Mouse (Mus musculus) brain, embryonic 18.5 days (tissue): Measurements from ENCODE around the gene Tmem132d.

Experiments used
- DNase-seq: peaks from one replicate; pipeline ENCODE4 v3.0.0-alpha.2; 2012; ENCODE audit warnings: low read depth, low spot score

The Tmem132d gene

GRCm38 (mm10) chr5:128407546-128407945 lies 25.3 kb downstream of the Tmem132d start:
- DNase-seq = no peak

GRCm38 (mm10) chr5:128405071-128405470 lies 27.8 kb downstream of the Tmem132d start:
- DNase-seq = no peak

GRCm38 (mm10) chr5:128404223-128404622 lies 28.7 kb downstream of the Tmem132d start:
- no peak for DNase-seq

DNA sequence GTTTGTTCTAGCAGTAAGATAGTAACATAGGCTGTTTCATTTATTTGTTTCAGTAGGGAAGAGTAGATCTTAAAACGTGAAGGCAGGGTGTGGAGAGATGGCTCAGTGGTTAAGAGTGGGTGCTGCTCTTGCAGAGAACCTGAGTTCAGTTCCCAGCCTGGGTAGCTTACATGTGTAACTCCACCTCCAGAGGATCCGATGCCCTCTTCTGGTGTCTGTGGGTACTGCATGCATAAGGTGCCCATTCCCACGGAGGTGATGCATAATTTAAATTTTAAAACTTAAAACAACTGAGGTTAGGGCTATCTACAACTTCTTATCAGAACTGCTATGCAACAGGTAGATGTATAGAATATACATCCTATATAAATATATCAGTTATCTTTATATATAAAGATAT lies 40.5 kb downstream of the Tmem132d start:
- DNase-seq = no peak

DNA sequence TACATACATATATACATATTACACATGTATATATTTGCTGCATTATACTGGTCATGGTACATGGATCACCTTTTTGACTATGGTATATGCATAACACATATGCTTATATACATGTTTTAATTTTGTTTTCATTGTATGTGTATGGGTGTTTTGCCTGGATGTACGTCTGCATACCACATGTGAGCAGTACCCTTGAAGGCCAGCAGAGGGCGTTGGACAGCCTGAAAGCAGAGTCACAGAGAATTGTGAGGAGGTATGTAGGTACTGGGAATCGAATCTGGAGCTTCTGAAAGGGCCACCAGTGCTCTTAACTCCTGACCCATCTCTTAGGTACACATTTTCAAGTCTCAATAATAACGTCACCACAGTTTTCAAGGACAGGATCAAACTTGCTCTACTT lies 43.2 kb downstream of the Tmem132d start:
- DNase-seq = no peak

DNA sequence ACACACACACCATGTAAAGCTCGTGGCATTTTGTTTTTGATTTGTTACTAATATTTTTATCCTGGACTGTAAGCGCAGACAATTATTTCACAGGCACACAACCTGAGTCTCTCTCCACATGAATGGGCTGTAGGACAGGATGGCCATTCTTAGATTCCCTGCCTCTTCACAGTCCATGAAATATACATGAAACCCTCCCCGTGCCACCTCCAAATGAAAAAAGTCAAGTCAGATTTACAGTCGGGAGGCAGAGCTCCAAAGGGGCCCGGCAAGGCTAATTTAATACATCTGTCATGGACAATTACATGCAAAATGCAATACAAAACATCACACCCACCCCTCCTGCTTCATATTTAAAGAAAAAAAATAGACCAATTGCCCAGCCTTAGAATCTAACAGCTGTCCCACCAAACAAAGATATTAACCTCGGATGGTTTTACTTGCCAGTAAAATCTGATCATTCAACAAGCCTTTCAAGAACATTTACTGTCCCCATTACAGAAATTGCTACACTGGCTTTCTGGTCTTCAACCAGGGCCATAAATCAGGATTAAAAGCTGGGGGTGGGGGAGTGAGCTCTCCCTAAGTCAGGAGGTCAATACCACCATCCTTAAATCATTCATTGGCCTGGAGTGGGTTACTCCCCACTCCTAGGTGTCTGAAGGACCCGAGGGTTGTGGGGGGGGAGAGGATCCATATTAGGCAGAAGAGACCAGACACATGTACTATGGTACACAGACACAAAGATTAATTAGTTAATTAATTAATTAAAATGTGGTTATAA lies 44.3 kb downstream of the Tmem132d start:
- DNase-seq = no peak

- DNase-seq = no peak
Measured at GRCm38 (mm10) chr5:128369814-128370213, 63.1 kb downstream of the Tmem132d start.

GRCm38 (mm10) chr5:128369111-128369510 lies 63.8 kb downstream of the Tmem132d start:
- peak; percentile 12 for DNase-seq

GRCm38 (mm10) chr5:128365261-128365985 lies 67.5 kb downstream of the Tmem132d start:
- DNase-seq = no peak

DNA sequence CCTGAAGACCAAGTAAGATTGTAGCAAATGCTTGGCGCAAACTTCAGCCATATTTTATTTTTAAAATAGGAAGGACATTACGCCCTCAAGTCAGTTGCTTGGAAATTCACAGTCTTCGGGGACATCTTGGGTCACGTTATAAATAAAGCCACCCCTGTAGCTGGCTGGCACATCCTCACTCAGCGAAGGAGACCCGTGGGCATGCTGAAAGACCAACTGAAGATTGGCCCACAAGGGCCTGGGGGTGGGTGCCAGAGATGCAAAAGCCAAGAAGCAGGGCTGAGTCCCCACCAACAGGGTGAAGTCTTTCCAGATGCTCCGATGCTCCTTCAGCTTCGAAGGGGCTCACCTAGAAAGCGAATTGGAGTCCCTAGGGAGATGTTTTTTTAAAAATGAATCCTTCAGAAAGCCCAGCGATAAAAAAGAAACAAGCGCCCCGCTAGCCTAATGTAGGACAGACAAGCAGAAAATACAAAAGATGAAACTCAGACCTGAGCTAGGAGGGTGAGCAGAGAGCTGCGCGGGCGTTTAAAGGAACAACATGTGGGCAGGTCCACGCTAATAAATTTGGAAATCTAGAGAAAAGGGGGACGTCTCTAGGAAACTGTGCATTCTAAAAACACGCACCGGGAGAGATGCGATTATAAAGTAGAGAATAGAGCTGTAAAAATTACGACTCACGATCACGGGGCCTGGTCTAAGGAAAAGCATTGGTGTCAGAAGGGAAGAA lies 71.8 kb downstream of the Tmem132d start:
- DNase-seq = no peak

- DNase-seq = no peak
Measured at GRCm38 (mm10) chr5:128348835-128349234, 84.0 kb downstream of the Tmem132d start.

GRCm38 (mm10) chr5:128336841-128337240 lies 96.0 kb downstream of the Tmem132d start:
- no peak for DNase-seq

DNA sequence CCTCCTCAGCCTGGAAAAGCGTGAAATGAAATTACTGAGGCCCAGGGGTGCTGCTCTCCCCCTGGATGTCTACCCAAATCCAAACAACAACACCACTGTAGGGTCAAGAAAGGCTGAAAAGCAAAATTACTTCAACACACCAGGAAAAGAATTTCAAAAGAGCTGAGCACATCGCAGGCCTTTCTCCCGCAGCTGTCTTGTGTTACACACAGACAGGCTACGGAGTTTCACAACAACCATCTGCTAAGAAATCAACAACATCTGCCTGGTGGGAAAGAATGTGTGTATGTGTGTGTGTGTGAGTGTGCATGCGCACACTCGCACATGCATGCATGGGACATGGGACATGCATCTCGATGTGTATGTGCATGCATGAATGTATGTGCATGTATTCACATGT lies 100.1 kb downstream of the Tmem132d start:
- DNase-seq = no peak

GRCm38 (mm10) chr5:128330351-128330750 lies 102.5 kb downstream of the Tmem132d start:
- DNase-seq = no peak

GRCm38 (mm10) chr5:128302387-128302786 lies 130.5 kb downstream of the Tmem132d start:
- no peak for DNase-seq

GRCm38 (mm10) chr5:128291191-128291590 lies 141.7 kb downstream of the Tmem132d start:
- DNase-seq = no peak

GRCm38 (mm10) chr5:128273255-128273654 lies 159.6 kb downstream of the Tmem132d start:
- no peak for DNase-seq

- DNase-seq = no peak
Measured at GRCm38 (mm10) chr5:128267366-128267765, 165.5 kb downstream of the Tmem132d start.

DNA sequence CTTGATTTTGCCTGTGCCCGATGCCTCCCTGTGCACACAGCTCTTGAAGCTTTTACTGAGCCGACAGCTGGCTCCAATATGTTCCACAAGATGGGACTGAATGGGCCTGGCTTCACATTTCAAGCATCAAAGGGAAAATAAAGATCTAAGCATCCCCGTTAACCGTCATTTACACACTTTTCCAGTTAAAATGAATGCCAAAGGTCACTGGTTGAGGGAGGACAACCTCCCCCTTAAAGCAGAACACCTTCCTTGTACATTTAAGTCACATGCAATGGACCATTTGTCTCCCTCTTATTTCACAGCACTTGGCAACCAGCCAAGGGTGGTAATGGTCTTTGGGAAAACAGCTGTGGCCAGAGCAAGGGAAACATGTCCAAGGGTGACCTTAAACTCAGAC lies 188.7 kb downstream of the Tmem132d start:
- DNase-seq = no peak

DNA sequence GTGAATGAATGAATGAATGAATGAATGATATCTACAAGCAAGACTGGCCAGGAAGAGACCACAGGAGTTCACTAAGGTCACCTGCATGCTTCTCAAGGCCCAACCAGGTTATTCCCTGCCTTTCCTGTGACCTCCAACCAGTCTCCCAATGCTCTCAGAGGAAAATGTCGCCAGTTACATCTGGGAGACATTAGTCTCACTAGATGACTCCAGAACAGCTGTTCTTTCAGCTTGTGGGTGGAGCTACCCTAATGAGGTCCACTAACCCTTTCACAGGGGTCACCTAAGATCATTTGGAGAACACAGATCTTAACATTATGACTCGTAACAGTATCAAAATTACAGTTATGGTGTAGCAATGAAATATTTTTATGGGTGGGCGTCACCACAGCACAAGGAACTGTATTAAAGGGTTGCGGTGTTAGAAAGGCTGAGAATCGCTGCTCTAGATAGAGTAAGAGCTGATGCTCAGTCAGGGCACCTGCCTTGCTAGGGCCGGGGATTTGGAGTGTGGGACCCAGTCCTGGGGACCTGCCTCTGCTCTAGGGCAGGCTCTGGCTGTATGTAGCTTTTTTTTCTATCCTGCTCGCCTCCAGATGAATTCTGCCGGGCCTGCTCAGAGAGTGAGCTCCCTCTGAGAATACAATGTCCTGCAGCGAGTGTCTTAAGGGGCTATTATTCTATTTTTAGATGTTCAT lies 196.1 kb downstream of the Tmem132d start:
- no peak for DNase-seq

DNA sequence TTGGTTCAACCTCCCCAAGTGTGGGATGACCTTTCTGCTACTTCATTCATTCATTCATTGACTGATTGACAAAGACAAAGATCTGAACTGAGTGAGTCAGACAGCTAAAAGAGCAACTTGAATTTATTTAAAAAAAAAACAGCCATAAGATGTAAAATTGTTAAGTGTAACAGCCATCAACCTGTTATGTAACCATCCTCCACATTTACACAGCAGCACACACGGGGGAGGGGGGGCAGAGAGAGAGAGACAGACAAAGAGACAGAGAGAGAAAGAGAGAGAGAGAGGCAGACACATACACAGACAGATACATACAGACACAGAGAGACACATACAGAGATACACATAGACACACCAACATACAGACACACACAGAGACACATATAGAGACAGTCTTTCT lies 197.3 kb downstream of the Tmem132d start:
- DNase-seq = no peak

DNA sequence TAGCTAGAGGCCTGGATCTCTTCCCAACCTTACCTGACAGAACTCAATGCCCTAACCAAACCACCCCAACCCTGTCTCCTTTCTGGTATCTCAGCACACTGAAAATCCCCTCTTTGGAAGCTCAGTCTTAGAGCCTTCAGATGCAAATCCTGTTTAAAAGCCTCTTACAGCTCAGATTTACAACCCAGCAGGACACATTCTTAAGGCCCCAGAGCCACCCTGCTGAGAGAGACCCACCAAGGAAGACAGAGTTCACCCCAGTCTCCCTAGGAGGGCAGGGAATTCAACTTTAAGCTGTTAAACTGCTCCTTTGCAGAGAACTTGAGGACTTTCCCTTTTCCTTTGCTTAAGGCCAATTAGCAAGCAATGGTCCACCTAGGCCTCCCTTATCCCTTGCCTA lies 199.8 kb downstream of the Tmem132d start:
- DNase-seq = no peak
